Mouse (Mus musculus) thymus, adult 2 months (tissue): ENCODE data around the gene Foxp2.

ENCODE experiments used
- CTCF ChIP-seq: fragments of 200-500 bp; IDR thresholded peaks from 2 replicates; pipeline ENCODE4 v1.5.1; 2012; ENCODE audit warnings: mild to moderate bottlenecking, control low read depth, low read length, moderate library complexity, borderline replicate concordance; ENCODE audit not compliant: control insufficient read depth, poor library complexity, insufficient read depth; ENCODE audit errors: extremely low read depth
- POLR2A ChIP-seq: fragments of 200-500 bp; IDR thresholded peaks from 2 replicates; pipeline ENCODE4 v1.6.1; 2012; ENCODE audit warnings: mild to moderate bottlenecking, low read length, control low read depth, moderate library complexity; ENCODE audit not compliant: control insufficient read depth, poor library complexity, insufficient read depth; ENCODE audit errors: extremely low read depth

DNA sequence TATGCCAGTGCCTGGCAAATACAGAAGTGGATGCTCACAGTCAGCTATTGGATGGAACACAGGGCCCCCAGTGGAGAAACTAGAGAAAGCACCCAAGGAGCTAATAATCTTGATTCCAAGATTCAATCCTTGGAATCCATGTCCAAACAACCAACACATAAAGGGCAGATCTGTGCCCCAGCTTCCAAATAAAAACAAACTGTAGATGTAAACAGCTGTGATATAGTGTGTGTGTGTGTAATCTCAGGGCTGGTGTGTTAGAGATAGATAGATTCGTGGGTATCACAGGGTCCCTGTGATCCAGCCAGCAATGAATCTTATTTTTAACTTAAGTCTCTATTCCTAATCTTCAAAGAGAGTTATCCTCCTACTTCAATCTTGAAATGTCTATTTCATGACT lies 107.0 kb downstream of the Foxp2 start:
- TF ChIP-seq POLR2A (no peak), CTCF (no peak)
